Mouse (Mus musculus) intestine, embryonic 16.5 days (tissue): ENCODE measurements at regions not wholly inside any gene's neighbourhood (a gene's known extent, or its start where the extent isn't known, plus 50 kb on each side); places are given as distances from the start of the nearest gene placed in this dataset.

Source experiments
- ATAC-seq: fragments of 200-750 bp; cut with Nextera tagmentation; 2 replicates; pipeline ENCODE4 v1.8.0; 2017; ENCODE audit warnings: moderate TSS enrichment, moderate library complexity
- H3K27ac ChIP-seq: fragments of 300-500 bp; sonication (generic); 2 replicates; pipeline ENCODE4 v1.5.1; 2014; ENCODE audit warnings: mild to moderate bottlenecking, low read length
- H3K27me3 ChIP-seq: fragments of 300-500 bp; sonication (generic); replicated peaks from 2 replicates; pipeline ENCODE4 v1.6.1; 2014; ENCODE audit warnings: low read length, control low read depth, mixed read lengths; ENCODE audit not compliant: control insufficient read depth, insufficient read depth
- H3K36me3 ChIP-seq: fragments of 300-500 bp; sonication (generic); 2 replicates; pipeline ENCODE4 v1.6.1; 2014; ENCODE audit warnings: low read length, control low read depth; ENCODE audit not compliant: control insufficient read depth, insufficient read depth
- H3K4me1 ChIP-seq: fragments of 300-500 bp; sonication (generic); 2 replicates; pipeline ENCODE4 v1.6.1; 2014; ENCODE audit warnings: low read length, control low read depth, mixed read lengths; ENCODE audit not compliant: control insufficient read depth, insufficient read depth
- H3K4me2 ChIP-seq: fragments of 300-500 bp; sonication (generic); 2 replicates; pipeline ENCODE4 v1.6.1; 2014; ENCODE audit warnings: low read depth, low read length, control low read depth
- H3K4me3 ChIP-seq: fragments of 300-500 bp; sonication (generic); 2 replicates; pipeline ENCODE4 v1.5.1; 2014; ENCODE audit warnings: mild to moderate bottlenecking, low read length
- H3K9ac ChIP-seq: fragments of 300-500 bp; sonication (generic); 2 replicates; pipeline ENCODE4 v1.6.1; 2014; ENCODE audit warnings: low read depth, low read length
- H3K9me3 ChIP-seq: fragments of 300-500 bp; sonication (generic); 2 replicates; pipeline ENCODE4 v1.6.1; 2016; ENCODE audit warnings: low read length, control low read depth; ENCODE audit not compliant: control insufficient read depth
- WGBS: fragments of 180-500 bp; shearing (Covaris S2); extraction: QIAGEN DNeasy Blood & Tissue Kit; methylation state at CpG from one replicate; pipeline ENCODE4 v1.1.7; 2014; 5-methylcytosine and 5-hydroxymethylcytosine counted together

- no peaks in the 10 kb centered on the region for H3K36me3 ChIP-seq
- H3K4me1 ChIP-seq, result no peaks in the 10 kb centered on the region
- H3K4me3 ChIP-seq, result no peak overlapping the region
- H3K4me2 ChIP-seq, result no peak overlapping the region
- H3K9ac ChIP-seq, result no peak overlapping the region
- no peaks in the 10 kb centered on the region for H3K9me3 ChIP-seq
- H3K27ac ChIP-seq, result no peak overlapping the region
- no peaks in the 10 kb centered on the region for H3K27me3 ChIP-seq
- ATAC-seq, result no peak
- WGBS, result 80% methylated on average over 3 of the region's 3 CpGs
Measured at GRCm38 (mm10) chr6:50713297-50713696, 59.1 kb upstream of the Npvf start.

GRCm38 (mm10) chr6:50718631-50719030 lies 64.4 kb upstream of the Npvf start:
- Histone ChIP-seq H3K4me3 (no peak overlapping the region), H3K9me3 (no peaks in the 10 kb centered on the region), H3K36me3 (no peaks in the 10 kb centered on the region), H3K4me1 (no peaks in the 10 kb centered on the region), H3K27ac (no peak overlapping the region), H3K4me2 (no peak overlapping the region), H3K27me3 (no peaks in the 10 kb centered on the region), H3K9ac (no peak overlapping the region)
- ATAC-seq, result no peak
- 24% methylated on average over 4 of the region's 4 CpGs for WGBS

GRCm38 (mm10) chr6:50720346-50720745 lies 66.1 kb upstream of the Npvf start:
- ATAC-seq, result no peak

DNA sequence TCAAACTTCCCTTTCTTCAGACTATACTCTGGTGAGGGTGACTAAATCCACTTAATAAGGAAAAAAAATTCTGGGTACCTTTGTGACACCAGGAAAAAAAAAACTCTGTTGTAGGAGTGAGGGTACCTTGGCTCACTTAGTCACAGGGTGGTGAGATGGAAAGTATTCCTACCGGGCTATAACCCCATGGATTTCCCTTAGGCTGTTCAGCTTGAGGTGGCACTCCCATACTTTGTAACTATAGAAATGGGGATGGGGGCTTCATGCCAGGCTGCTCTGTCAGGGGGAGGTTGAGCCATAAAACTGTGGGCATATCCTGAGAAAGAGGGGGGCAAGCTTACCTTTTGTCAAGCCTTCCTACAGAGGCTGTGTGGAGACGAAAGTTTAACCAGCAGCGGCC lies 71.4 kb upstream of the Npvf start:
- Histone ChIP-seq H3K27ac (no peak overlapping the region), H3K36me3 (no peaks in the 10 kb centered on the region), H3K27me3 (no peaks in the 10 kb centered on the region), H3K4me2 (no peak overlapping the region), H3K4me3 (no peak overlapping the region), H3K9me3 (no peaks in the 10 kb centered on the region), H3K4me1 (0 out of 2 replicates have a peak, but pooled peaks cover 1% of the 10 kb centered on the region), H3K9ac (no peak overlapping the region)
- 74% methylated on average over 3 of the region's 3 CpGs for WGBS
- ATAC-seq, result no peak

More at GRCm38 (mm10) chr6:50720346-50720745, 66.1 kb upstream of the Npvf start:
- WGBS, result 52% methylated on average over 4 of the region's 4 CpGs
- Histone ChIP-seq H3K27ac (no peak overlapping the region), H3K36me3 (no peaks in the 10 kb centered on the region), H3K4me1 (no peaks in the 10 kb centered on the region), H3K4me2 (no peak overlapping the region), H3K9ac (no peak overlapping the region), H3K4me3 (no peak overlapping the region), H3K27me3 (no peaks in the 10 kb centered on the region), H3K9me3 (no peaks in the 10 kb centered on the region)

GRCm38 (mm10) chr6:50726166-50726591 lies 71.9 kb upstream of the Npvf start:
- Histone ChIP-seq H3K4me3 (no peak overlapping the region), H3K9me3 (no peaks in the 10 kb centered on the region), H3K27ac (no peak overlapping the region), H3K27me3 (no peaks in the 10 kb centered on the region), H3K36me3 (no peaks in the 10 kb centered on the region), H3K9ac (no peak overlapping the region), H3K4me2 (no peak overlapping the region), H3K4me1 (peaks cover 6% of the 10 kb centered on the region; the same call in 1 of the 2 replicates)
- WGBS, result 61% methylated on average over 9 of the region's 9 CpGs
- ATAC-seq, result no peak

DNA sequence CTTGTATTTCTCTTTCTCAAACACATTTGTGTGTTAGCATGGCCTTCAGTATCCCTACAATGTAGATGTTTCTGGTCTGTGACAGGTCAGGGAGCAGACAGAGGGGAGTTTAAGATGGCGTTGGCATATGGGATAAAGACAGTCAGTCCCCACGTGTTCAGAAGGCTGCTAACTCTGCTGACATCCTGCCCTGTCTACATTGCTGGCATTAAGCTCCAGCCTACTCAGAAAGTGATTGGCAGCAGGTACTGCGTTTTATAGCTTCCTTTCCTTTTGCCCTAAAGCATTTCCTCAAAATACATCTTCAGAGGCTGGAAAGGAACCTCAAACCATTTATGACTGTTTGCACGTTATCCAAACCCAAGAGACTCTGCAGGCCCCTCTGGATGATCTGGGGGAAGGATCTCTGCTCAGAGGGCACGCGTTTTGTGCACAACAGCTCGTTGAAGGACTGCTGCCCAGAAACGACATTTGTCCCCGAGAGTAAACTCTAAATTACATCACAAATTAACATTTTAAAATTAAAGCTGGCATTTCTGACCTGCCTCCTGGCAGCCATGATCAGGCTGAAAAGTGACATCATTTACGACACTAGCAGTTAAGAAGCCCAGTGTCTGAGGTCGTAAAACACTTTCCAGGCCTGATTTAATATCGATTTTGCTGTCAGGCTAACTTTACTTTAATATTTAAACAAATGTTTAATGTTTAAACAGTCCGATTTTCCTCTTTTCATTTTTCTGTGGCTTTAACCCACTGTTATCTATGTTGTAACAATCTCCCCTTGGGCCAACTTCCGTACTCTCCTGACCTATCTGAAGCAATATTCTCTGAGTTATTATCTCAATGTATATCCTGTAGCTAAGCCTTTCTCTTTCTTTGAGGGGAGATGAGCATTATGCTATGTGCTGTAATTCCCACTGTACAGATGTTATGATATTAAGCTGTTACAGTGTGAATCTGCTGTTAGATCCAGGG lies 76.8 kb upstream of the Npvf start:
- WGBS, result 30% methylated on average over 14 of the region's 14 CpGs
- peak overlapping the region; percentile 57 for H3K27ac ChIP-seq
- H3K4me1 ChIP-seq, result peaks cover 10% of the 10 kb centered on the region
- H3K4me2 ChIP-seq, result peak overlapping the region; percentile 25; the same call in 1 of the 2 replicates
- ATAC-seq, result peak; percentile 92
- H3K9ac ChIP-seq, result no peak overlapping the region
- H3K27me3 ChIP-seq, result no peaks in the 10 kb centered on the region
- H3K4me3 ChIP-seq, result no peak overlapping the region
- no peaks in the 10 kb centered on the region for H3K36me3 ChIP-seq
- no peaks in the 10 kb centered on the region for H3K9me3 ChIP-seq

DNA sequence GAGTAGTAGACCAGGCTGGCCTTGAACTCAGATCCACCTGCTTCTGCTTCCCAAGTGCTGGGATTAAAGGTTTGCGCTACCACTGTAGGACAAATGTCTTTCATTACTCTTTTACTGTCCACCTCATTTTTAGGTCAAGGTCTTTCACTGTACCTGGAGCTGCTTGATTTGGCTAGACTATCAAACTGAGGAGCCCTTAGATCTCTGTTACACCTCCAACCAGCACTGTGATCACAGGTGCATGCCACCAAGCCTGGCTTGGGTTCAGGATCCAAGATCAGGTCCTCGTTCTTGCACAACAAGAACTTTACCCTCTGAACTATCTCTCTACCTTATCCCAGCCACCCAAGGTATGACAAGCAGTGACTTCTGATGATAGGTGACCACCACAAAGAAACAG lies 80.5 kb upstream of the Npvf start:
- Histone ChIP-seq H3K27ac (no peak overlapping the region), H3K36me3 (no peaks in the 10 kb centered on the region), H3K4me1 (peaks cover 10% of the 10 kb centered on the region), H3K9ac (no peak overlapping the region), H3K4me3 (no peak overlapping the region), H3K4me2 (no peak overlapping the region), H3K27me3 (no peaks in the 10 kb centered on the region), H3K9me3 (no peaks in the 10 kb centered on the region)
- no peak for ATAC-seq
- 93% methylated on average over 2 of the region's 2 CpGs for WGBS

- H3K9me3 ChIP-seq, result no peaks in the 10 kb centered on the region
- H3K36me3 ChIP-seq, result no peaks in the 10 kb centered on the region
- peaks cover 7% of the 10 kb centered on the region for H3K4me1 ChIP-seq
- 45% methylated on average over 2 of the region's 2 CpGs for WGBS
- H3K27ac ChIP-seq, result no peak overlapping the region
- no peaks in the 10 kb centered on the region for H3K27me3 ChIP-seq
- ATAC-seq, result no peak
- no peak overlapping the region for H3K4me2 ChIP-seq
- no peak overlapping the region for H3K4me3 ChIP-seq
- no peak overlapping the region for H3K9ac ChIP-seq
Measured at GRCm38 (mm10) chr6:50735825-50736224, 81.6 kb upstream of the Npvf start.

GRCm38 (mm10) chr6:50742009-50742408 lies 87.8 kb upstream of the Npvf start:
- Histone ChIP-seq H3K27ac (no peak overlapping the region), H3K4me1 (0 out of 2 replicates have a peak, but pooled peaks cover 3% of the 10 kb centered on the region), H3K4me3 (no peak overlapping the region), H3K4me2 (no peak overlapping the region), H3K36me3 (no peaks in the 10 kb centered on the region), H3K9me3 (no peaks in the 10 kb centered on the region), H3K27me3 (no peaks in the 10 kb centered on the region), H3K9ac (no peak overlapping the region)
- WGBS, result 73% methylated on average over 4 of the region's 4 CpGs
- ATAC-seq, result no peak
